Mouse (Mus musculus) spleen, adult 12 weeks (tissue): ENCODE results near the gene Amh.

Experiments
- DNase-seq: peaks from one replicate; pipeline ENCODE4 v3.0.0; 2022; ENCODE audit warnings: low spot score

The Amh gene

DNA sequence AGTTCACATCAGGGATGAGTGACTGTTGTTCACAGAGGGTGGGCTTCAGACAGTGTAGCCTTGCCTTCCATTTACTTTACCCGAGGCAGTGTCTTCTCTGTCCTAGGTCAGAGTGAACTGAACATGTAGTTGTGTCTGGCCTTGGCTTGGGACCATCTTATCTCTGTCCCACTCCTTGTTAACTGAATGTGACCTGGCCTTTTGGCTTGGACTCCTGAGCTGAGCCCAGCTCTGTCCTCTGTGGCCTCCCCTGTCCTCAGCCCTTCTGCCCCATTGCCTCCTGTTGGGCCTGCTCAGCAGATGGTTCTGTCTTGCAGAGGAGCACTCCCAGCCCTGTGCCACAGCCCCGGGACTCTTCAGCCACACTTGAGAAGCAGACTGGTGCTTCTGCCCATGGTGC lies 17.5 kb upstream of the Amh start:
- DNase-seq, result no peak

DNA sequence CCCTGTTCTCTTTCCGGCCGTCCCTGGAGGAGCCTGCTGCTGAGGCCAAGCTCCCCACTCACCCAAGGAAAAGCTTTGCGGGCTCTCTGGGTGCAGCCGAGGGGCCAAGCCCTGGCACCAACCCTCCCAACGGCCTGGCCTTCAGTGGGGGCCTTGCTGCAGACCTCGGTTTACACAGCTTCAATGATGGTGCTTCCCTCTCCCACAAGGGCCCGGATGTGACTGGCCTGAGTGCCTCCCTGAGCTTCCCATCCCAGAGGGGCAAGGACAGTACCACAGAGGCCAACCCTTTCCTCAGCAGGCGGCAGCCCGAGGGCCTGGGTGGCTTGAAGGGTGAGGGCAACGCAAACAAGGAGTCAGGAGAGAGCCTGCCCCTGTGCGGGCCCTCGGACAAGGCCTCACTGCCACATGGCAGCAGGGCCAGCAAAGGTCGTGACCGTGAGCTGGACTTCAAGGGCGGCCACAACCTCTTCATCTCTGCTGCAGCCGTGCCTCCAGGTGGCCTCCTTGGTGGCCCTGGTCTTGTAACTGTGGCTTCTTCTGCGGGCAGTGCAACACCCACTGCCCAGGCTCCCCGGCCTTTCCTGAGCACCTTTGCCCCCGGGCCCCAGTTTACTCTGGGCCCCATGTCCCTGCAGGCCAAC lies 14.2 kb upstream of the Amh start:
- DNase-seq, result no peak

DNA sequence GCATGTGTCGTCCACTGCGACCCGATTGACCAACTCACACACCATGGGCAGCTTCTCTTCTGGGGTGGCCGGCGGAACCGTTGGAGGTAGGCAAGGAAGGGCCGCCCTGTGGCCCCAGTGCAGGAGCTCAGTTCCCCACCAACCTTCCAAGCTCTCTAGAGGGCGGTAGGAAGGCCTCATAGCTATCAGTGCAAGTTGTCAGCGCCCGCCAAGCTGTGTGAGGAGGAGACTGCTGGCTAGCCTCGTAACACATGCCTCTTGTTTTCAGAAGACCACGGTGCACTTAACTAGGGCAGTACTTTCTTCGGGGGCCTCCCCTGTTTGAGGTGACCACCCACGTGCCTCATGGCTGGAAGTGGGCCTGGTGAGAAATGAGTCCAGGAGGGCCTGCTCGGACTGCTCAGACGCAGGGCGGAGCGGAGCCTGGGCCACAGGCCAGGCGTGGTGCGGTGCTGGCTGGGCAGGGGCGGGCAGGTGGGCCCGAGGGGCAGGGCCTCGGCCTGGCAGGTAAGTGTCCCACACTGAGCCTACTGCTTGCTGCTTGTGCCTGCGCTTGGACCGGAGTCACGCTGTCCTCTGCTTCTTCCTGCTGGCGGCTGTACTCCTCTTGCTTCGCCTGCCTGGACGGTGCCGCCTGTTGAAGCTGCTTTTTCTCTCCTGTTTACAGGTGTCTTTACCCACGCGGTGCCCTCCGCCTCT lies 13.4 kb upstream of the Amh start:
- DNase-seq, result no peak

DNA sequence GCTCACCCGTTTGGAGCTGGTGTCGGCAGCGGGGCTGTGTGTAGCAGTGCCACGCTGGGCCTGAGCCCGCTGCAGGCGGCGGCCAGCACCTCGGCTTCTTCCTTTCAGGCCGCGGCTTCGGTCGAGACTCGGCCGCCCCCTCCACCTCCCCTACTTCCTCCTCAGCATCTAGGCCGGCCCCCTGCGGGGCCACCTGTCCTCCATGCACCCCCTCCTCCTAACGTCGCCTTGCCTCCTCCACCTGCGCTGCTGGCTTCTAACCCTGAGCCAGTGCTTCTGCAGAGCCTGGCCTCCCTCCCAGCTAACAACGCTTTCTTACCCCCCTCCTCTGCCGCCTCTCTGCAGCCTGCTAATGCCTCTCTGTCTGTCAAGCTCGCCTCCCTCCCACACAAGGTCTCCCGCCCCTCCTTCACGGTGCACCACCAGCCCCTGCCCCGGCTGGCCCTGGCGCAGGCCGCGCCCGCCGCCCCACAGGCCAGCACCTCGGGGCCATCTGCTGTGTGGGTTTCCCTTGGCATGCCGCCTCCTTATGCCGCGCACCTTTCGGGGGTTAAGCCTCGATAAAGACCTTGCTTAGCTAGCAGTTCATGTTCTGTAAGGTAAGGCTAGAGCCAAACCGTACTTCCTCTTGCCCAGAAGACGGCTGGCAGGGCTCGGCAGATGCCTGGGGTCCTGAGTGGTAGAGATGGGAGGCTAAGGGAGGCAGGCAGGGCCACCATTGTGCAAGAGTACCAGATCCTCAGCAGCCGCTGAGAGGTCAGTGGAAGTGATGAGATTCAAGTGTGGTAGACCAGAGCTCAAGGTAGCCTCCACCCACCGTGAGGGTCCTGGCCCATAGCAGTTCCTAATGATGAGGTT lies 12.6 kb upstream of the Amh start:
- DNase-seq, result no peak

DNA sequence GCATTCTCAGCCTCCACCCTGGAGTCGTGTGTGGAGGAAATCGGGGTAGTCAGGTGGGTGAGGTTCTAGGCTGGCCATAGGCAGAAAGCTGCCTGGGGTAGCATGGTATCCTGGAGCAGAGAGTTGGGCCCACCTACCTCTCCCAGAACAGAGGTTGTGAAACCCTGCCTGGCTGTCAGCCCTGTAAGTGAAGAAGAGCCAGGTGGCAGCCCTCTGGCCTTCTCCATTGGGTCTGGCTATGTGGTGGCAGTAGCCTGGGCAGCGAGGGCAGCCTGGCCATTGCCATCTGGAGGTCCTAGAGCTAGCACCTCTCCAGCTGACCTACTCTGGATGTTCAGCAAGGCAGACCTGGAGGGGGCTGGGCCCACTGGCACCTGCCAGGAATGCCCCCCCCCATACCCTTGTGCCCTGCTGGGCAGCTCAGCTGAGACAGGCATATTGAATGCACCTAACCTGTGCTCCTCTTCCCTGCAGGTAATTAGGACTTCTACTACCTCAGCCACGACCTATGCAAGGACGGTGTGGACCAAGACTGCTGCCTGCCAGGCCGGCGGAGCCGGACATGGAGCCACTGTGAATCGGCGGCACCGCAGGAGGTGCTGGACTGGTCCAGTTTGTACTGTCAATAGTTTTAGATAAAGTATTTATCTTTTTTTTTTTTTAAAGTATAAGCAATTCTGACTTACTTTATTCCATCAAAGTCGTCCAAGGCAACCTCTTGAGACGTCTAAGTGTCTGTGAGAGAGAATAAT lies 11.8 kb upstream of the Amh start:
- DNase-seq, result no peak

DNA sequence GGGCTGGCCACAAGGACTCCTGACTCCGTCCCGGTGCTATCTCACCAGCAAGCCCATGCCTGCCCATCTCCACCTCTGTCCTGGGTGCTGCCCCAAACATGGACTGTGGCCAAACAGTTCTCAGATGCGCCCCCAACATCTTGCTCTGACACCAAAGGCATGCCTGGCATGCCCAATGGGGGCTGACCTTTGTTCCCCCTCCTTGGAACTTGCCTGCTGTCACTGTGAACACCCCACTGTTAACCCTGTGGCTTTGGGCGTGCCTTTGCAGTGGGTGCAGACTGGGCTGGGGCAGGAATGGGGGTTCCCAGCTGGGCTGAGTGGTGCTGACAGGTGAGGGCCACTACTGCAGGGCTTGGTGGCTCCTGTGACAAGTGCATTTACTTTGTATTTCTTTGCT lies 11.2 kb upstream of the Amh start:
- no peak for DNase-seq

DNA sequence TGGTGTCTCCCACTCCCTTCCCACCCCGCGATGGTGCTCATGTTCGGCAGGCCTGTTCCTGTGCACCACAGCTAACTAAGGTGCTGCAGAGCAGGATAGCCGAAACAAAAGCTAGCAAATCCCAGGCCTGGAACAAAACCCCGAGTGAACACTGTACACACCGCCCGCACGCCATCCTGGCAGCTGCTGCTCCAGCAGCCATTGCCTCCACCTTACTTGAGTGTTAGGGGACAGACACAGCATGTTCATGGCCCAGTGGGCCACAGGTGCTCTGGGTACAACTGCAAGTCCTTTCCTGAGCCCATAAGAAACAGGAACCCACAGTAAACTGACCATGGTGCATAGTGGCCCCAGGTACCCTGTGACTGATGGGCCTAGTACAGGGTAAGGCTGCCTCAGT lies 10.3 kb upstream of the Amh start:
- no peak for DNase-seq

DNA sequence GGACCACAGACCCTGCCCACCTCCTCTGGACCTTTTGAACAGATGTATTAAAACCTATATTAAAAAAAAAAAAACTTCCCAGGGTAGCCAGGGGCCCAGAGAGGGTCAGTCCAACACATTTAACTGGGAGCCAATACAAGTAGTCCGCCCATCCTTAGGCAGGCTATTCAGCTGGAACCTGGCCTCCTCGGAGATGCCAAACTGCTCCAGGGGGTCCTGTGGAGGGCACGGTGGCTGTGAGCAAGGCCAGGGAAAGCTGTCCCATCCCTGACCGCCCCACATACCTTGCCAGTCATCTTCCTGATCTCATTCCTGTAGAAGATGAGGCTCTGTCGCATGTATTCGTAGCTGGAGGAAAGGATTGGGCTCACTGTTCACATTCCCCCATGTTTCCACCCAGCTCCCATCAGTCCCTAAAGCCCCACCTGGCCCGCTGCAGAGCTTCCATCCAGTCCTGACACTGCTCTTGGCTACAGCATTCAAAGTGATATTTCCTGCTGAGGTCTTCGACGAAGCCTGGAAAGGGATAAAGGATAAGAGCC lies 8.7 kb upstream of the Amh start:
- no peak for DNase-seq

DNA sequence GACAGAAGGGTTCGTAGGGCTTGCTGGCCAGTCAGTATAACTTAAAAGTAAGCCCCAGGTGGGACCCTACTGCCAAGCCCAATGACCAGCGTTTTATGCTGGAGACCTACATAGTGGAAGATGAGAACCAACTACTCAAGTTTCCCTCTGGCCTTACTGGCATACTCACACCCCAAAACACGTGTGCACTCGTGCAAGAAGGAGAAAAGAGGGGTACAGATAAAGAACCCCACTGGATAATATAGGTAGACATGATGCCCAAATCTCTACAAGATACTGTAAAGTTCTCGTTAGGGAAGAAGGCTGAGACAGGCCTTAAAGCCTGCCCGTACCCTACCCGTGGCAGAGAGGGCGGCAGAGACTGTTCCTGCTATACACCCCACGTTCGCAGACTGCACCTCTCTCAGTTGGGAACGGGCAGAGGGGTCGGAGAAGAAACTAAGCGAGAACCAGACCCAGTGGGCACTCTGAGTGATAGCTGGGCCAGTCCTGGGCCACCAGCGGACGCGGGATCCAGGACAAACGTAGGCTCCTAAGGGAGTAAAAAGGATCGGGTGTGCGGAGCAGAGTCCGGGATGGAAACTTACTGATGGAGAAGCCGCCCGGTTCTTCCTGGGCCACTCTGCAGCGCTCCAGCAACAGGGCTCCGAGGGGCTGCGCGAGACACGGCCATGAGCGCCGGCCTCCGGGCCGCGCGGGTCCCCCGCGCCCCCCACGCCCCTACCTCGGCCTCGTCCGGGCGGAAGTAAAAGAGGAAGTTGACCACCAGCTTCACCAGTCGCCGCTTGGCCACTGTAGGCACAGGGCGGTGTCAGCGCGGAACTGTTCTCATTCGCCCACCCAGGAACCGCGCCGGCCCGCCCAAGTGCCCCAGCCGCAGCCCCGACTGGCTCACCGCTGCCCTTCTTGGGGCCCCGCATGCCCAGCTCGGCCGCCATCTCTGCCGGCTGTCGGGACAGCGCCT lies 7.6 kb upstream of the Amh start:
- DNase-seq, result peak; percentile 32

DNA sequence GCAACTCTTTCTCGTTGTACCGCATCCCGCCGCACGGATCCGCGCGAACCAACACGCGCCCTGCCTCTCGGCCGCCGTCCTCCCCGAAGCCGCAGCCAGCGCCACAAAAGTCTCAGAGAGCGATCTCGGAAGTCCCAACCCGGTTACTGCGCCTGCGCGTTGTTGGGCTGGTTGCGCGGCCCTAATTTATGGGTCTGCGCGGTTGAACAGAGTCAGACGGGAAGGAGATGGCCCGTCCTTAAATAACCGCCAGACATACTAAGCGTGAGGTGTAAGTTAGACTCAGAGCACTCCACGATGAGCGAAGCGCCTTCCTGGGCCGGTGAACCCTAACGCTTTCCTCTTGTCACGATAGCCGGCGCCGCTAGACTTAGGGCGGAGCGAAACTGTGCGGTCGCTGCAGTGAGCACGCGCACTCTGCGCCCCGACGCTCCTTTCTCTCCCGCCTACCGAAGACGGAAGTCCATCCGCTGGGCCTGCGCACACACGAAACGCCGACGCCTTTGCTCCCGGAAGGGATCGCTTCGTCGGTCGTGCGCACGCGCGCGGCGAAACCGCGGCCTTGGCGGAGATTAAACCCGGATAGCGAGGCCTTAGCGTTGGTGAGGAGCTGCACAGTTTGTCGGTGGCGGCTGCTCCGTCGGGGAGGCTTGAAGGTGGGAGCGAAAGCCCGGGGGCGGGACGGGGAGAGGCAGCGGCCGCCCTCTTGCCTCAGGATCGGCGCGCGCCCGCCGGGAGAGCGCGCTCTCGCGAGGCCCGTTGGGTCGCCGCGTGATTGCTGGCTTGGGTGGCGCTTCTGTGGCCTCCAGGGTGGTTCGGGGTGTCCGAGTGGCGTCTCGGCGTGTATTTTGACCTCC lies 6.7 kb upstream of the Amh start, which contains the start of the genes Sf3a2 and Plekhj1:
Sf3a2 (plus strand) TSS at position 49 of the 857 bp plus-strand sequence.
Plekhj1 (minus strand) TSS at position 477 of the 857 bp plus-strand sequence.
- DNase-seq, result peak; percentile 95

DNA sequence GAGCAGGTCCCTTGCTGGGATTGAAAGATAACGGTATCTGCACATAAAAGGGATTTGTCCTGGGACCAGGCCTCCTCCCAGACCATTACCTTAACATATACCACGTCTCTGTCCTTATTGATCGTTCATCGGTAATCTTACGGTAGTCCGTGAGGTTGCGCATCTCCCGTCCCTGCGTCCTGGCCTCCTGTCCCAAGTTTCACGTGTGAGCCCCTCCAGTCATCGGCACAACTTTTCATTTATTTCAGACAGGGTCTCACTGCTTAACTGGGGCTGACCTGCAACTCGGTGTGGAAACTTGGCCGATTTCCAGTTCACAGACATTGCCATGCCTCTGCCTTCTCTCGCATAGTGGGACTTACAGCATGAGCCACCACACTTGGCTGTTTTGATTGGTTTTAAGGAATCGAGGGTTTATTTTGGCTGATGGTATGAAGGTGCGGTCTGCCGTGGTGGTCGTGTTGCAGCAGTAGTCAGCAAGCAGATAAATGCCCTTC lies 5.9 kb upstream of the Amh start:
- no peak for DNase-seq

DNA sequence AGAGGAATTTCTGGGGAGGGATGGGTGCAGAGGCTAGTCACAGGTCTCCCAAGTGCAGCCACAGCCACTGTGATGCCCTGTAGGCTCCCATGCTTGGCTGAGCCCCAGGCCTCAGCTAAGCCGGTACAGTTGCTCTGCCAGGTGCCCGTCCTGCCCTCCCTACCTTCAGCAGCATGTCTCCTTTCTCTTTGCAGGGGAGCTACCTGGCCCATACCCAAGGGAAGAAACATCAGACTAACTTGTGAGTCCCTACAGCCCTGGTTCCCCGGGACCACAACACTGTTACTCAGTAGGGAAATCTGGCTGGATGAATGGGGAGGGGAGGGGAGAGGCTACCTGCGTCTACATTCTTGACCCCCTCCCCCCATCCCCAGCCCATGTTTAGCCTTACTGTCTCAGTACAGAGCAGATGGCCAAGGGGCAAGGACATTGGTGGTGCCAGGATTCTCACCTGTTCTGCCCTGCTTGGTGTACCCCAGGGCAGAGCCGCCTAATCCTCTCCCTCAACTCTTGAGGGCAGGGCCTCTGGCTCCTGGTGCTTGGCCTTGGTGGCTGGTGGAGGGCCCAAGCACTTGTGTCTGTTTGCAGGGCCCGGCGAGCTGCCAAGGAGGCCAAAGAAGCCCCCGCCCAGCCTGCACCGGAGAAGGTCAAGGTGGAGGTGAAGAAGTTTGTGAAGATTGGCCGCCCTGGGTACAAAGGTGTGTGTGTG lies 2.7 kb upstream of the Amh start:
- DNase-seq, result no peak

DNA sequence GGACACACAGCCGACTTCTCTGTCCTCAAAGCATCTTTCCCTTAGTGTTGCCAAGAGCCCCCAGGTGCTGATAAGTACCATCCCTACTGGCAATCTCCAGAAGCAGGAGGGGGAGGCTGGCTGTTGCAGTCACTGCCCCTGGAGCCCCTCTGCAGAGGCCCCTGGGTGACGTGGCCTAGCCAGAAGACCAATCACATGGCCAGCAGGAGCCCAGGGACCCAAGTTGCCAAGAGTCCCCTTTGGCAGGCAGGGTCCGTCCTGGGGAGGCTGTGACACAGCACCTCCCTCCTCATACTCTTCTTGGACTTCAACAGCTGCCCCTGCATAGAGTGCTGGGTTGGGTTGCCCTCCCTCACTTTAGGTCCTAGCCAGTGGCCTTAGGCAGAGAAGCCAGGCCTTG lies 2.0 kb upstream of the Amh start:
- no peak for DNase-seq

DNA sequence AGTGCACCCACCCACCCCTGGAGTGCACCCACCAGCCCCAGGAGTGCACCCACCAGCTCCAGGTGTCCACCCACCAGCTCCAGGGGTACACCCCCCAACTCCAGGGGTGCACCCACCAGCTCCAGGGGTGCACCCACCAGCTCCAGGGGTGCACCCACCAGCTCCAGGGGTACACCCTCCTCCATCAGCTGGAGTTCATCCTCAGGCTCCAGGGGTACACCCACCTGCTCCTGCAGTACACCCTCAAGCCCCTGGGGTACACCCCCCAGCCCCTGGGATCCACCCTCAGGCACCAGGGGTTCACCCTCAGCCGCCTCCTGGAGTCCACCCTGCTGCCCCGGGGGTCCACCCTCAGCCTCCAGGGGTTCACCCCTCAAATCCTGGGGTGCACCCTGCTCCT lies 703 bp upstream of the Amh start:
- no peak for DNase-seq

DNA sequence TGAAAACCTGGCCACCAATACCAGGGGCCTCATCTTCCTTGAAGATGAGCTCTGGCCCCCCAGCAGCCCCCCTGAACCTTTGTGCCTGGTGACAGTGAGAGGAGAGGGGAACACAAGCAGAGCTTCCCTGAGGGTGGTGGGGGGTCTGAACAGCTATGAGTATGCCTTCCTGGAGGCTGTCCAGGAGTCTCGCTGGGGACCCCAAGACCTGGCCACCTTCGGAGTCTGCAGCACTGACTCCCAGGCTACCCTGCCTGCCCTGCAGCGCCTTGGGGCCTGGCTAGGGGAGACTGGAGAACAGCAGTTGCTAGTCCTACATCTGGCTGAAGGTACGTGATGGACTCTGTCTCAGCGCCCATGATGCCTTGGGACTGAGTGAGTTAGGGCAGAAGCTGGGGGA lies 279 bp downstream of the Amh start:
- DNase-seq, result no peak

DNA sequence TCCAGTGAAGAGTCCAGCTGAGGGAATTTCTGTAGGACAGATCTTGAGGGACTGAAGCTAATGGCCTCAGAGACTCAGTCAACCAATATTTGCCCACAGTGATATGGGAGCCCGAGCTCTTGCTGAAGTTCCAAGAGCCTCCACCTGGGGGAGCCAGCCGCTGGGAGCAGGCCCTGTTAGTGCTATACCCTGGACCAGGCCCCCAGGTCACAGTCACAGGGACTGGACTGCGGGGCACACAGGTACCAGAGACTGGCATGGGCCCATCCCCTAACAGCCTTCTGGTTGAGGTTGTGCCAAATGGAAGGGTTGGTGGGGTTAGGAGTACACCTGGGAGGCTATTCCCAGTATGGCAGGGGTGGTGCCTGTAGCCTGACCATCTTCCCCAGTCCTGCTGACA lies 882 bp downstream of the Amh start:
- DNase-seq, result peak; percentile 72

DNA sequence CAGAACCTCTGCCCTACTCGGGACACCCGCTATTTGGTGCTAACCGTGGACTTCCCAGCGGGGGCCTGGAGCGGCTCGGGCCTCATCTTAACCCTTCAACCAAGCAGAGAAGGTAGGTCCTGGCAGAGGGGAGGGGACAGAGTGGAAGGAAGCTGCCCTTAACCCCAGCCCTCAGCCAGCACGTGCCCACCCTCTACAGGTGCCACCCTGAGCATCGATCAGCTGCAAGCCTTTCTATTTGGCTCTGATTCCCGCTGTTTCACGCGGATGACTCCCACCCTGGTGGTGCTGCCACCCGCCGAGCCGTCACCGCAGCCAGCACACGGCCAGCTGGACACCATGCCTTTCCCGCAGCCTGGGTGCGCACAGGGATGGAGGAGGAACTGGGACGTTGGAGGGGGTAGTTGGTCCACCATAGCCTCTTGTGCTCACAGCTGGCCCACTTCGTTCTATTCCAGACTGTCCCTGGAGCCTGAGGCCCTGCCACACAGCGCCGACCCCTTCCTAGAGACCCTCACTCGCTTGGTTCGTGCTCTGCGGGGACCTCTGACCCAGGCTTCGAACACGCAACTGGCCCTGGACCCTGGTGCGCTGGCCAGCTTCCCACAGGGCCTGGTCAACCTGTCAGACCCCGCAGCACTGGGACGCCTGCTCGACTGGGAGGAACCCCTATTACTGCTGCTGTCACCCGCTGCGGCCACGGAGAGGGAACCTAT lies 1.5 kb downstream of the Amh start:
- no peak for DNase-seq

DNA sequence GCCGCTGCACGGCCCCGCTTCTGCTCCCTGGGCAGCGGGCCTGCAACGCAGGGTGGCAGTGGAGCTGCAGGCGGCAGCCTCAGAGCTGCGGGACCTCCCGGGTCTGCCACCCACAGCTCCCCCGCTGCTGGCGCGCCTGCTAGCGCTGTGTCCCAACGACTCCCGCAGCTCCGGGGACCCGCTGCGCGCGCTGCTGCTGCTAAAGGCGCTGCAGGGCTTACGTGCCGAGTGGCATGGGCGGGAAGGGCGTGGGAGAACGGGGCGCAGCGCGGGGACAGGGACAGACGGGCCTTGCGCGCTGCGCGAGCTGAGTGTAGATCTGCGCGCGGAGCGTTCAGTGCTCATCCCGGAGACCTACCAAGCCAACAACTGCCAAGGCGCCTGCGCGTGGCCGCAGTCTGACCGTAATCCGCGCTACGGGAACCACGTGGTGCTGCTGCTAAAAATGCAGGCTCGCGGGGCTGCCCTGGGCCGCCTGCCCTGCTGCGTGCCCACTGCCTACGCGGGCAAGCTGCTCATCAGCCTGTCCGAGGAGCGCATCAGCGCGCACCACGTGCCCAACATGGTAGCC lies 2.1 kb downstream of the Amh start:
- DNase-seq, result no peak
